Mouse (Mus musculus) inflammation-experienced regulatory T-cells (primary cell): ENCODE measurements around the gene Clec4g. TPM values are rescaled to one million over a fixed set of nuclear protein-coding genes. Genes with fewer than 3 reads are reported as not detected.

Experiments
- polyA plus RNA-seq, 2 experiments: library from polyadenylated mRNA; unstranded; fragments of 100-300 nt; shearing (Covaris generic); gene quantifications; one replicate each; pipeline ENCODE4 v1.2.1; 2017

Gene Clec4g
- under 1 TPM in 1 of 2 experiments, not detected in 1; 0.53 TPM for polyA plus RNA-seq

GRCm38 (mm10) chr8:3720551-3720950 is at the start of gene Clec4g:
Gene Clec4g (minus strand): TSS chr8:3720651.

GRCm38 (mm10) chr8:3748761-3749160 is 28.3 kb upstream of the Clec4g start, which contains the start of gene Cd209a:
Gene Cd209a (minus strand): TSS chr8:3748984.

GRCm38 (mm10) chr8:3694121-3694520 is 26.3 kb downstream of the Clec4g start, which contains the start of gene Fcer2a:
Gene Fcer2a (minus strand): TSS chr8:3694175.

GRCm38 (mm10) chr8:3676131-3676992 is 44.1 kb downstream of the Clec4g start, which contains the start of gene Trappc5:
Gene Trappc5 (plus strand): TSS chr8:3676299.

GRCm38 (mm10) chr8:3671980-3672491 is 48.4 kb downstream of the Clec4g start, which contains the start of gene Fcor:
Gene Fcor (minus strand): TSS chr8:3672362.

GRCm38 (mm10) chr8:3665507-3665906 is 54.9 kb downstream of the Clec4g start, which contains the start of gene Mcemp1:
Gene Mcemp1 (plus strand): TSS chr8:3665754.

Other genes starting within 250 kb of the Clec4g start
- under 1 TPM in 1 of 2 experiments, not detected in 1; 0.17 TPM for gene Tex45, start 249.8 kb downstream of the Clec4g start, polyA plus RNA-seq
- 1 to 10 TPM; 6.7 to 8.5 TPM for gene Zfp358, start 227.5 kb downstream of the Clec4g start, polyA plus RNA-seq
- gene Mcoln1, start 220.2 kb downstream of the Clec4g start, polyA plus RNA-seq, result 100 to 1,000 TPM; 107 to 120 TPM
- 10 to 100 TPM; 39.8 to 41.4 TPM for gene Pnpla6, start 205.3 kb downstream of the Clec4g start, polyA plus RNA-seq
- gene C330021F23Rik, start 152.7 kb downstream of the Clec4g start, polyA plus RNA-seq, result 1 to 10 TPM in 1 of 2 experiments, not detected in 1; 2.2 TPM
- 1 to 10 TPM in 1 of 2 experiments, under 1 TPM in 1; 0.98 to 5.4 TPM for gene Camsap3, start 133.4 kb downstream of the Clec4g start, polyA plus RNA-seq
- 100 to 1,000 TPM; 100 to 114 TPM for gene Xab2, start 99.3 kb downstream of the Clec4g start, polyA plus RNA-seq
- 100 to 1,000 TPM in 1 of 2 experiments, 10 to 100 TPM in 1; 95.6 to 102 TPM for gene Pet100, start 99.1 kb downstream of the Clec4g start, polyA plus RNA-seq
- gene Pcp2, start 95.1 kb downstream of the Clec4g start, polyA plus RNA-seq, result not detected
- gene Stxbp2, start 89.7 kb downstream of the Clec4g start, polyA plus RNA-seq, result 100 to 1,000 TPM; 203 to 221 TPM
- gene Retn, start 64.9 kb downstream of the Clec4g start, polyA plus RNA-seq, result not detected
- 1 to 10 TPM in 1 of 2 experiments, not detected in 1; 1.1 TPM for gene Mcemp1, start 54.9 kb downstream of the Clec4g start, polyA plus RNA-seq
- gene Fcor, start 48.3 kb downstream of the Clec4g start, polyA plus RNA-seq, result under 1 TPM in 1 of 2 experiments, not detected in 1; 0.78 TPM
- gene Trappc5, start 44.4 kb downstream of the Clec4g start, polyA plus RNA-seq, result 10 to 100 TPM; 35.7 to 44.1 TPM
- 10 to 100 TPM in 1 of 2 experiments, 1 to 10 TPM in 1; 1.7 to 16.7 TPM for gene Fcer2a, start 26.5 kb downstream of the Clec4g start, polyA plus RNA-seq
- 1 to 10 TPM in 1 of 2 experiments, not detected in 1; 2.8 TPM for gene Cd209a, start 28.3 kb upstream of the Clec4g start, polyA plus RNA-seq
- under 1 TPM; 0.31 to 0.67 TPM for gene Cd209e, start 133.7 kb upstream of the Clec4g start, polyA plus RNA-seq
- not detected for gene Cd209d, start 157.9 kb upstream of the Clec4g start, polyA plus RNA-seq
- gene Cd209b, start 206.2 kb upstream of the Clec4g start, polyA plus RNA-seq, result under 1 TPM in 1 of 2 experiments, not detected in 1; 0.73 TPM
- 1 to 10 TPM in 1 of 2 experiments, under 1 TPM in 1; 0.48 to 1.5 TPM for gene Cd209c, start 234.1 kb upstream of the Clec4g start, polyA plus RNA-seq